Mouse (Mus musculus): ENCODE measurements around the gene Zfp408.
"Not testable (repeated sequence)": the region's sequence is repeated elsewhere in the genome, so short reads cannot be mapped to it uniquely, and the experiment has no call there.

The Zfp408 gene

DNA sequence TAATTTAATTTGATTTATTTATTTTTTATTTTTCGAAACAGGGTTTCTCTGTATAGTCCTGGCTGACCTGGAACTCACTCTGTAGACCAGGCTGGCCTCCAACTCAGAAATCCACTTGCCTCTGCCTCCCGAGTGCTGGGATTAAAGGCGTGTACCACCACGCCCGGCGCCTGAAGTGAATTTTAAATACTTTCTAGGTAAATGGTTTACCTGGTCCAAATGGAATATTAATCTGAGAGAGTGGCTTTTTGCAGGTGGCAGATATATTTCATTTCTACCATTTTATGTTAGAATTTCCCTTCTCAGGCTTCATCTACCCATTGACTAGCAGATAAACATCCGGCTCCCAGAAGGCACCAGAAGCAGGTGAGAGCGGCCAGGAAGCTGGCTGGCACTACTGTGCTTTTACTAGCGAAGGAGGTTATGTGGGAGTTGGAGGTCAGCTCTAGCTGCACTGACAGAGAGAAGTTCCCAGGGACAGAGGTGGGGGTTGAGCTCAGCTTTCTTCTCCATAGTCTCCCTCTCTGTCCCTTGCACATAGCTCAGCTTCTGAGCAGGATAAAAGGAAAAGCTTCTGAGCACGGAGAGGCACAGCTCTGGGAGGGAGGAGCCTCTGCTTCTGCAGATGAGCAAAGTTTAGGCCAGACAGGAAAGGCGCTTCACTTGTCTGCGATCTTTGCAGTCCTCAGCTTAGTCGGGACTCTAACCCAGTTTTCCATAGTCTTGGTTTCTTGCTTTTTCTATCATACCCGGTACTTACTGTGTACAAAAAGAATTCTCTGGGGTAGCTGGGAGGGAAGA is 2.1 kb upstream of the Zfp408 start:
- DNase-seq (ENCODE audit: low read depth, low spot score), result no peak

DNA sequence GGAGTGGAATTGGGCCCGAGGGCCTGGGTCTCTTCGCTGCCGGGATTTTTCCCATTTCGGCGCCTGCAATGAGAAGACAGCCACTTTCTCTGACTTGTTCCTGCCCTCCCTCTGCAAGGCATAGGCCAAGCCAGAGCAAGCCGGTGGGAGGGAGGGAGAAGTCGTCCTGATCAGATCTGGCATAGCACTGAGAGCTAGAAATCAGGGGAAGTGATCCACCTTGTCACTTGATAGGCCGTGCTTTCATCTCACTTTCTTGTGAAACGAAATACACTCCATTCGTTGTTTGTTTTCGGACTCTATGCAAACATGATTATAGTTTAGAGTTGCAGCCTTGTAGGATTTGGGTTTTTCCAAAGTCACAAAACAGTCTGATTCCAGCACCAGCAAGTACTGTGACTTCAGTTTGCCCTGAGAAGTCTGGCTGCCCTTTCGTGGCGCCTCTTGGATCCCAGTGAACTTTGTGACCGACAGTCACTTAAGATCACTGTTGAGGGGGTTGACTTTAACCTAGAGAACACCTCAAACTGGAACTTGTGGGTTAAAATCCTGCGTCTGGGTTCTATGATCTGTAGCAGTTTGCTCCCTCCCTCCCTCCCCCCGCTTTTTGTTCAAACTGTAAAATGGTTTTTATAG is 887 bp upstream of the Zfp408 start:
- DNase-seq (ENCODE audit: low read depth, low spot score), result no peak

DNA sequence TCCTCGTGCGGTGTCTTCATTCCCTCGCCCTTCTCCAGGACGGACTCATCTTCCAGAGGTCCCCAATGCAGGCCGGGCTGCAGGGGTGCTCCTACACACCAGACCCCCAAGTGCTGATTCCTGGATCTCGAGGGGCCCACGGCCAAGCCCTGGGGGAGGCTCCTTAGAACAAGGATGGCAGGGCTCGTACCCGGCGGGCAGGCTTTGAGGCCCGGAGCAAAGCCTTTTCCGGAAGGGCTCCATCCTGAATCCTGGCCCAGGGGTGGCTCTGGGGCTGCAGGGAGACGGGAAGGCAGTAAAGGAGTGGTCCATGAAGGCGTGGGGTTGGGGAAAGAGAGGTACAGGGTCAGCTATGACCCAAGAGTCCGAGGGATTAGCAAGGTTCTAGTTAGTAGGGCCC is 439 bp downstream of the Zfp408 start:
- no peak for DNase-seq (ENCODE audit: low read depth, low spot score)

DNA sequence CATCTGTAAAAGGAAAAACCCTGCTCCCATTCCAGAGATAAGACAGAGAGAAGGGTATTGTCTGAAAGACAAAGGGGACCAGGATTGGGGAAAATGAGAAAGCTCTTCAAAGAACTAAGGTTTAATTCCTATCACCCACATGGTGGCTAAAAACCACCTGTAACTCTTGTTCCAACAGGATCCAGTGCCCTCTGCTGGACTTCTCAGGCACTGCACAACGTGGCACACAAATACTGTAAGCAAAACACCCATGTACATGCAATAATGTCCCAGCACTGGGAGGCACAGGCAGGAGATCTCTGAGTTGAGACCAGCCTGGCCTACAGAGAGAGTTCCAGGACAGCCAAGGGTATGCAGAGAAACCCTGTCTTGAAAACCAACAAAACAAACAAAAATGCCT is 2.9 kb downstream of the Zfp408 start:
- no peak for DNase-seq (ENCODE audit: low read depth, low spot score)

DNA sequence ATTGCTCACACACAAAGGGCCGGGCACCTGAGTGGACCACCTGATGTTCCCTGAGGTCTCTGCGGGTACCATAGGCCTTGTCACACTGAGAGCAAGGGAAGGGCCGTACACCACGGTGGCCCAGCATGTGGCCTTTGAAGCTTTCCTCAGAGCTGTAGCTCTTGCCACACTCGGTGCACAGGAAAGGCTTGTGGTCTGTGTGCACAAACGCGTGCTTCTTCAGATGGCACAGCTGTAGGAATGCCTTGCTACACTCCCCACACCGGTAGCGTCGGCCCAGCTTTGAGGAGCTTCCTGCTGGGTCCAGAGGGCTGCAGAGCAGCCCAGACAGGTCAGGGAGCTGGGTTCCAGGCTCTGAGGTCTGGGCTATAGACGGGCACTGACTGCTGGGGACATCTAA is 3.8 kb downstream of the Zfp408 start:
- DNase-seq (ENCODE audit: low read depth, low spot score), result no peak

DNA sequence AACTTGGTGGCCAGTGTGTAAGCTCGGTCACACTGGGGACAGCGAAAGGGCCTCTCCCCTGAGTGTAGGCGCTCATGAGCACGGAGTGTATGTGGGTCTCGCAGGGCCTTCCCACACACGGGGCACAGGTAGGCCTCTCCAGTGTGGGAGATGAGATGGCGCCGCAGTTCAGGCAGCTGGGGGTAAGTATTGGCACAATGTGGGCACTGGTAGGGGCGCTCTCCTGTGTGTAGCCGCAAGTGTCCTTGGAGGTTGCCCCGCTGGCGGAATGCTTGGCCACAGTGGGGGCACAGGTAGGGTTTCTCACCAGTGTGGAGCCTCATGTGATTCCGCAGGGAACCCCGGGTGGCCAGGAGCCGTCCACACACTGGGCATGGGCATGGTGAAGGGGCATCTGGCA is 4.2 kb downstream of the Zfp408 start:
- DNase-seq (ENCODE audit: low read depth, low spot score), result no peak

DNA sequence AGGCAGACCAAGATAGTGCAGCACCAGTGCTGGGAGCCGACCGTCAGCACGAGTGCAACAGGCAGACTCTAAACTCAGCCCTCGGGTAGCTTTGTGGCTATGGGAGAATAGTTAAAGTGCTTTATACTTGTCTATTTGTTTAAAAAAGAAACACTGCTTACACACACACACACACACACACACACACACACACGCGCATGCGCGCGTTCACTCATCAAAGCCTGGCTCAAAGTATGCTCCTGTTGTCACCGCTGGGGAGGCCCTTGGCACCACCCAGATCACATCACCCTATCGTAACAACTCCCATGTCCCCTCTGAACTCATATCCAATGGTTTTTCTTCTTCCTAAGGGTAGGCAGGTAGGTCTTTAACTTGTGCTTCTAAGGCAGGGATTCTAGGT is 5.6 kb downstream of the Zfp408 start:
- DNase-seq (ENCODE audit: low read depth, low spot score), result no peak

DNA sequence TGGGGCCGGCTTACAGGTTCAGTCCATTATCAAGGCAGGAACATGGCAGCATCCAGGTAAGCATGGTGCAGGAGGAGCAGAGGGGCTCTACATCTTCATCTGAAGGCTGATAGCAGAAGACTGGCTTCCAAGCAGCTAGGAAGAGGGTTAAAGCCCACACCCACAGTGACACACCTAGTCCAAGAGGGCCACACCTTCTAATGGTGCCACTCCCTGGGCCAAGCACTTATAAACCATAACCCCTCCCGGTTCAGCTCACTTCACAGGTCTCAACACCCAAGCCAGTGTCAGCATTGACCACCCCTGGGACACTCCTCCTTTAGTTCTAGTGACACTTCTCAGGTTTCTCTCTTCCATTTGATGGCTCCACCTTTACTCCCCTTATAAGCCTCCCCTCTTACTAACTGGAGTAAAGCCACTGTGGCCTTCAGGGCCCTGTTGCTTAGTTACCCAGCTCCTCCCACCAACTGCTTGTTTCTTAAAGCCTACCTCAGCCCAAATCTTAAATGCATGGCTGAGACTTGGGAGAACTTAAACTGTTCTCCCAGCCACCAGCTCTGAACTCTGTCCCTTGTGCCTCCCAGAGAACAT is 6.7 kb downstream of the Zfp408 start:
- DNase-seq (ENCODE audit: low read depth, low spot score), result no peak

DNA sequence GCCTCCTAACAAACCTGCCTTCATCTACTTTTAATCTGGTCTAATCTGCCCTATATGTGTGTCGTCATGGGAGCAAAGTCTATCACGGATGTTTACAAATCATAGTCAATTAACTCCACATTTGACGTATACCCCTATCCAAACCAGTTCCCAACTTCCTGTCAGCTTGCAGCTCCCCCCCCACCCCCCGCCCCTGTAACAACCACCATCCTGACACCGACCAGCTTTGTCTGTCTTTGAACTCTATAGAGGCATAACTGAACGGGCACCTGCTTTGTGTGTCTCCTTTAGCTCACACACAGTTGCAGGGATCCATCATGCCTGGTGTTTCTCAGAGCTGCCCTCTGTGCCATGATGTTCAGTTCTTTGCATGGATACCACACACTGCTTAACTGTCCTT is 10.7 kb downstream of the Zfp408 start:
- DNase-seq (ENCODE audit: low read depth, low spot score), result no peak

DNA sequence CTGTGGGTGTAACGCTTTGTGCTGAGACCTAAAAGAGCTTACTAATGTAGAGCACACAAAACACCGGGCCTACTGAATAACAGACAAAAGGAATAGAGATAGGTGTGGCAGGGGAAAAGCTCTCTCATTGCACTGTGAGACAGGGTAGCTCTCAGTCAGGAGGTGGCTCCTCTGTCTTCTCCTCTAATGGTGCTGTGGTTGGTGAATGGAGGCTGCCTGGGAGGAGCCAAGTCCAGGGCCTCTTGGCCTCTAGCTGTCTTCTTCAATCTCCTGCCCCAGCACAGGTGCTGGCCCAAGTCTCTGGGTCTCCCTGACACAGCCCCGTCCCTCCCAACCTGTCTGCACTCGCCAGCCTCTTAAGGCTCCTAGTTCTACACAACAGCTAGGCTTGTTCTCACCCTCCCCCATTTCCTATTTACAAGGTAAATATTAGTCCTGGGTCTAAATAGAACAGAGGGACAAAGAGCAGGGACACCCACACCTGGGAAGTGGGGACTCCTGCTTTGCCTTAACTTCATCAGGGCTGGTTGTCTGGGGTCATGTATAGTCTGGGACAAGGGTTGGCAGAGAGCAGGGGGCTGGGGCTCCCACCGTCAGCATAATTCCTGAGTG is 12.8 kb downstream of the Zfp408 start:
- DNase-seq (ENCODE audit: low read depth, low spot score), result no peak

DNA sequence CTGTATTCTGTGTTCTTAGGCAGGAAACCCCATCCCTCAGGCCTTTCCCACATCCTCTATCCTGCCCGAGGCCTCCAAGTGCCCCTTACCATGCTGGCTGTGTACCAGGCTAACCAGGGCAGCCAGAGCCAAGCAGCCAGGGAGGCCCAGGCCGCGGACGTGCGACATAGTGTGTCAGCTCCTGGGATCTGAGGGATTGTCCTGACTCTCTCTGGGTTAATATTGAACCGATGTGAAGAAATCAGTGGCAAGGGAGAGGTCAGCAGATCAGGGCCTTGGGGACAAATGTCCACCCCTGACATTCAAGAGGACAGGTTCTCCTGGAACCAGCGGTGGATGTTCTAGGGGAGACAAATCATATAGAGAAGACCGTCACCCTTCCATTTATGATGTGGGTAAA is 13.4 kb downstream of the Zfp408 start, which contains the start of gene F2:
TSS of gene F2 (minus strand) at position 186 of the 400 bp plus-strand sequence.
- DNase-seq (ENCODE audit: low read depth, low spot score), result no peak

DNA sequence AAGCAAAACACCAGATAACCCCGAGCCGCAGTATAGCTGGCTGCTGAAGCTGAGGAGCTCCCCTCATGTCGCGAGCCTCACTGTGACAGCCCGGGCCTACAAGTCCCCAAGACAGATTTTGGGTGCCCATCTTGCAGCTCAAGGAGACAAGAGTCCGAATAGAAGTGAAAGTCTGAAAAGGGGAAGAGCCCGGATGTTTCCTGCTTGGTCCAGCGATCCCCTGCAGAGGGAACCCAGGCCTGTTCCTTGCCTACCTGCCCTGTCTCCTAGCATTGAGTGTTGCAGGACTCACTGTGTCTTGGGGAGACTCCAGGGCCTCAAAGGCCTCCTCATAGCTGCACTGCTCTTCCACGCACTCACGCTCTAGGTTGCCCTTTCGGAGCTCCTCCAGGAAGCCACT is 14.1 kb downstream of the Zfp408 start:
- no peak for DNase-seq (ENCODE audit: low read depth, low spot score)

DNA sequence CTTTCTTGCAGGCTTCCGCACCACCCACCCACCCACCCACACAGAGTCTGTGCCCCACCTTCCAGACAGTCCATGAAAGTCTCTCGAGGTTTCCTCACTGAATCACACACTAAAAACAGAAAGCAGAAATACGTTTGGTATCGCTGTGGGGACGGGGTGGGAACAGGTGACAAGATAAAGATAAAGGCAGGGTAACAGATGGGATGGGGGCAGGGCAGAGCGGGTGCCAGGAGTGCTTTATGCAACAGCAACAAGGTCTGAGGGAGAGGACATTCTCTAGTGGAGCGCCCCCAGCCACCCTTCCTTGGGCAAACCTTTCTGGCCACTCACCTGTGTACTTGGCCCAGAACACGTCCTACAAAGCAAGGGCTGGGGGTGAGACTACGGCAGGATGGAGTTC is 14.8 kb downstream of the Zfp408 start:
- no peak for DNase-seq (ENCODE audit: low read depth, low spot score)

DNA sequence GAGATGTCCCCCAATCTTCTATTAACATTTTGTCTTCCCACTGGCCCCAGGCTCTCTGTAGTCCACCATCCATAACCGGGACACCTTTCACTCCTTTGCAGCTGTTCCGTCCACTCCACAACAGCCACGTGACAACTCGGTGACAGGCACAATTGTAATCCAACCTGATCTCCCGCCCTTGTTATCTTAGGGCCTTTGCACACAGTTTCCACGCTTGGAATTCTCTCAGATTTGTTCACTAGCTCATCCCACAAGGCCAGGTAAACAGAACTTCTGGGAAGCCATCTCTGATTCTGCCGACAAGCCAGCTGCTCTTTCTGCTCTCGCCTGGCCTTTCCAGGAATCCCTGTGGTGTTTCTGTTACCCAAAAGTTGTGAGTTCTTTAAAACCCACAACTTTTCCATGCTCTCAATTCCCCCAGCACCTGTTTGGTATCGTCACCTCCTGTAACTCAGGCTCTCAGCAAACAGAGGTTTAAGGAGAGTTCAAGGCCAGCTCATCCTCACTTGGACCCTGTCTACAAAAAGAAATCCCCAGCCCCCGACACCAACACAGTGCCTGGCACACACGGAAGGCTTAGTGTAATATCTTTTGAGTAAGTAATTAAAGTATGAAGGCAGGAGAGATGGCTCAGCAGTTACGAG is 16.1 kb downstream of the Zfp408 start:
- no peak for DNase-seq (ENCODE audit: low read depth, low spot score)

DNA sequence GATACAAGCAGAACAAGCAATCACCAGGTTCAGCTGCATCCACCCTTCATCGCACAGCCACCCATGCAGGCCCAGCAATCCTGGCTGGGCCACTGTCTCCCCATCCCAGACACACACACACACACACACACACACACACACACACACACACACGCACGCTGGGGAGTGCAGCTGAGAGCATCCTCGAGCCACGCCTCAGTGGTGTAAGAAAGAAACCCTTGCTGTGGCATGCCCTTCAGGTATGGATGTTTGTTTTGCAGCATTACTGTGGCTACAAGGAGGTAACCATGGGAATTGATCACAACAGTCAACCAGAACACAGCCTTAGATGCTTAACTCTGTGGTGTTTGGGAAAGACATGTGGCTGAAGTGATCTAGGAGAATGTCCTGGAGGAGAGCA is 17.3 kb downstream of the Zfp408 start:
- no peak for DNase-seq (ENCODE audit: low read depth, low spot score)

DNA sequence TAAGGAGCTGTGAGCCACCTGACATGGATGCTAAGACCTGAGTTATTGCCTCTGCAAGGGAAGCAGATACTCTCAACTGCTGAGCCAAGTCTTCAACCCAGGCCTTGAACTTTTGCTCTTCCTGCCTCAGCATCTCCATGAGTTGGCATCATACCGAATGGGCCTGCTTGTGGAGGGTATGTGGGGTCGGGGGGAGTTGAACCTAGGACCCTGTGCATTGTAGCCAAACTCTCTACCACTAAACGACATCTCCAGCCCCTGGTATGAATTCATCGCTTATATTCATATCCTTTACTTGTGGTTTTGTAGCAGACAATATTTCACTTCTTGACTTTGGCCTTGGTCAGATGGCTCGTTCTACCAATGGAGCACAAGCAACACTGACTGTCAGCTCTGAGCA is 17.8 kb downstream of the Zfp408 start:
- DNase-seq (ENCODE audit: low read depth, low spot score), result no peak

DNA sequence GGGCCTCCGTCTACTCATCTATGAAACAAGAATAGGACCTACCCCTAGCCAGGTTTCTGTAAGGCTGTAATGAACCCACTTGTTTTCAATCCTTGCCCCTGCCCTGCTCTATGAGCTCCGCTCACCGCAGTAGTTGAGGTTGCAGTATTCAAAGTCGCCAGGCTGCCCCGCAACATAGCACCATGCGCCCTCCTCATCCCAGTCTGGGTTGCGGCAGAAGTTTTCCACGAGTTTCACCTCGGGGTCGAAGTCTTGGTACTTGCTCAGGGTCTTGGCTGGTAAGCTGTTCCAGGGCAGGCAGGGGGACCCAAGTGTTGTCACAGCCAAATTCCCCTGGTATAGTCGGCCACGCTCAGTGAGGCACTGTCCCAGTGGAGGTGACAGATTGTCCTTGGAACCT is 19.2 kb downstream of the Zfp408 start:
- DNase-seq (ENCODE audit: low read depth, low spot score), result no peak

DNA sequence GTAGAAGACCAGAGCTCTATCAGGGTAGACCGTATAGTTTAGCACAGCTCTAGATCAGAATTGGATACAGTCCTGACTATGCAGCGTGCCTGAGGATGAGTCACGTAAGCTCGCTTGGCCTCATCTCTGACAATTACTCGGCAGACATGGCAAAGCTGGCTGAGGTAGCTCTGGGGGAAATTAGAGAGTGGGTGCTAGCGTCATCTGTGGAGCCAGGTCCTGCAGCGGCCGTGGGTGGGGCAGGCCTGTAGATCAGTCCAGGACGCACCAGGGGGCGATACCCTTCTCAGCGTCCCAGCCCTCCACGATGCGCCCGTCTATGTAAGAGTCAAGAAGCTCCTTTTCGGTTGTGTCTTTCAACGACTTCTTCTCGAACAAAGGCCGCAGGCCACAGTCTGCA is 19.9 kb downstream of the Zfp408 start:
- DNase-seq (ENCODE audit: low read depth, low spot score), result no peak

DNA sequence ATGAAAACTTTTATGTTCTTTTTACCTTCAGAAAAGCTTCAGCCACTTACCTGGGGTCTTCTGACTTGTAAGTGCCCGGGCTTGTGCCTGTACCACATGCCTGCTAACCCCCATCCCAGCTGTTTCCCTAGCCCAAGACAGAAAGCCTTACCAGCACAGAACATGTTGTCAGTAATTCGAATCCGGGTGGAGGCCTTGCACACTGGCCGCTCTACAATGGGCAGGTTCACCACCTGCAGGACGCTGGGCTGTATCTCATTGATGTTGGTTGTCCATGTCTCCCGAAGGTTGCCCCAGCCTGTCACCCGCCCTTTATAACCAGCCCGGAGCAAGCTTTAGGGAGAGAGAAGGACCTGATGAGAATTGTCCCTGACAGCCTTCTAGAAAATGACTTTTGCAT is 21.4 kb downstream of the Zfp408 start:
- no peak for DNase-seq (ENCODE audit: low read depth, low spot score)

DNA sequence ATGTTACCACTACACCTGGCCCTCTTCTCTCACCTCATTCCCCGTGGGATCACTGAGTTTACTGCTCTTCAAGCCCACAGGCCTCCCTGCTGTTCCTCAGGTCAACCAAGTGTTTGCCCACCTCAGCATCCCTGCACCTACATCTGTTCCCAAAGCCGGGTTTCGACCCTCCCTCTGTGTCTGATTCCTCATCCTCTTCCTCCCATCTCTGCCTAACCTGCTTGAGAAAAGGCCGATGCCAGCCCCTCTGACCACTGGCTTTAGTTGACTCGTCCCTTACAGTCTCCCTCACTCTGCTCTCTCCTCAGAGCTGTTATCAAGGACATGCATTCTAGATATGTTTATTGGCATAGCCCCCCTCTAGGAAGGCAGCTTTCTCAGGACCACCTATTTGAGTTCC is 22.1 kb downstream of the Zfp408 start:
- no peak for DNase-seq (ENCODE audit: low read depth, low spot score)

DNA sequence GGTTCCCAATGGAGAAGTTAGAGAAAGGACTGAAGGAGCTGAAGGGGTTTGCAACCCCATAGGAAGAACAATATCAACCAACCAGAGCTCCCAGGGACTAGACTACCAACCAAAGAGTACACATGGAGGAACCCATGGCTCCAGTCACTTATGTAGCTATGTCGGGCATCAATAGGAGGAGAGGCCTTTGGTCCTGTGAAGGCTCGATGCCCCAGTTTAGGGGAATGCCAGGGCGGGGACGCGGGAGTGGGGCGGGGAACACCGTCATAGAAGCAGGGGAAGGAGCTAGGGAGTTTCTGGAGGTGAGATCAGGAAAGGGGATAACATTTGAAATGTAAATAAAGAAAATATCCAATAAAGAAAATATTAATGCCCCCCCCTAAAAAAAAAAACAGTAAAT is 26.2 kb downstream of the Zfp408 start:
- DNase-seq (ENCODE audit: low read depth, low spot score), result not testable (repeated sequence)

DNA sequence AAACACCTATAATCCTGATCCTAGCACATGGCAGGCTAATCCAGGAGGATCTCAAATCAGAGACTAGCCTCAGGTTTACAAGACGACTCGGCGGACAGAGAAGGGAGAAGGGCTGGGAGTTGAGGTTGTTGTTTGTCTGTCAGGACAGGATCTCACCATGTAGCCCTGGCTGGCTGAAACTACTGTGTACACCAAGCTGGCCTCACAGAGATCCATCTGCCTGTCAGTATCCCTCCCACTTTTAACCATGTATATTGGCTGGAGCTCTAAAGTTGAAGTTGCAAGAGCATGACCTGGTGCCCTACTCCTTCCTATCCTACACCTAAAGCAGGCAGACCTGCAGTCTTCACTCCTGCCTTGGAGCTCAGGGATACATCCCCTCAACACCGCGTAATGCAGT is 27.2 kb downstream of the Zfp408 start:
- no peak for DNase-seq (ENCODE audit: low read depth, low spot score)
